Mouse (Mus musculus): ENCODE measurements at regions not wholly inside any gene's neighbourhood (a gene's known extent, or its start where the extent isn't known, plus 50 kb on each side); places are given as distances from the start of the nearest gene placed in this dataset.
A peak's percentile ranks its signal among the peaks of the same experiment; 100 is the strongest.

DNA sequence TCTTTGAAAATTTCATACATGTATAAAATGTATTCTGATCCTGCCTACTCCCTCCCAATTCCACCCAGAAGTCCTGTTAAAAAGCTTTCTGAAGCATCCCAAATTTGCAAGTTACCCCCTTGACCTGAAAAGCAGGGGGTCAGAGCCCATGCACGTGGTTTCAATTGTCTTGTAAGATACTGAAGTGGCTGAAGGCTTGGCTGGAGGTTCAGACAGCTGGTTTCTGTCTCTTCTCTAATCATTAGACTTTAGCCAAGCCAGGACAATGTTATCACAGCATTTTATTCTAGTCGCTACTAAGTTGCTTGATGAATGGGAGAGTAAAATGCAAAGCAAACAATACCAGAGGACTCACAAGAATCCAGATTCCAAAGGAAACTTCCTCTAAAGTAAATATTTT, 1484.1 kb downstream of the 4930444P10Rik start:
- TF ChIP-seq MAFK (IDR thresholded peaks at IDR 0.05; ENCODE audit: borderline replicate concordance, low read depth, low read length) (no peak), USF1 (IDR thresholded peaks at IDR 0.05; ENCODE audit: low read depth, low read length) (no peak), NELFE (IDR thresholded peaks at IDR 0.05; ENCODE audit: low read depth, low read length) (no peak), BHLHE40 (IDR thresholded peaks at IDR 0.05; ENCODE audit: borderline replicate concordance, low read depth, low read length) (no peak), TCF12 (IDR thresholded peaks at IDR 0.05; ENCODE audit: low read depth, low read length) (no peak), POLR2AphosphoS5 (IDR thresholded peaks at IDR 0.05; ENCODE audit: borderline replicate concordance, low read depth, low read length) (no peak), E2F4 (IDR thresholded peaks at IDR 0.05; ENCODE audit: borderline replicate concordance, low read depth, low read length) (no peak), SIN3A (IDR thresholded peaks at IDR 0.05; ENCODE audit: low read length) (no peak), HCFC1 (IDR thresholded peaks at IDR 0.05; ENCODE audit: low read depth, low read length) (no peak), CHD2 (IDR thresholded peaks at IDR 0.05; ENCODE audit: low read length) (no peak), MXI1 (IDR thresholded peaks at IDR 0.05; ENCODE audit: low read depth, low read length) (no peak), ZC3H11A (IDR thresholded peaks at IDR 0.05; ENCODE audit: low read depth, low read length) (no peak), USF2 (IDR thresholded peaks at IDR 0.05; ENCODE audit: borderline replicate concordance in 1 of 2, insufficient read depth in 1 of 2, low read depth in 1 of 2, low read length in 2 of 2) (no peak), JUND (IDR thresholded peaks at IDR 0.05; ENCODE audit: low read depth, low read length) (no peak), MYC (IDR thresholded peaks at IDR 0.05; ENCODE audit: low read depth, low read length) (no peak), MEF2A (IDR thresholded peaks at IDR 0.05; ENCODE audit: extremely low read depth, insufficient replicate concordance, low read depth, low read length, poor library complexity, severe bottlenecking) (no peak), POLR2AphosphoS2 (IDR thresholded peaks at IDR 0.05; ENCODE audit: low read length) (no peak), ETS1 (IDR thresholded peaks at IDR 0.05; ENCODE audit: low read depth, low read length) (no peak), CHD1 (IDR thresholded peaks at IDR 0.05; ENCODE audit: low read depth, low read length) (no peak)
- no peaks in the 10 kb centered on the region for H3K36me3 ChIP-seq (ENCODE audit: control insufficient read depth in 1 of 2, insufficient read depth in 2 of 2, low read length in 2 of 2)
- DNase-seq (ENCODE audit: low read depth, low spot score): no peak
- H3K27ac ChIP-seq (ENCODE audit: control insufficient read depth, low read depth, low read length): no peak overlapping the region
- no peaks in the 10 kb centered on the region for H3K4me1 ChIP-seq (ENCODE audit: control insufficient read depth in 1 of 2, insufficient read depth in 2 of 2, low read length in 2 of 2)
- no peaks in the 10 kb centered on the region for H3K79me2 ChIP-seq (ENCODE audit: control insufficient read depth, insufficient read depth, low read length, poor library complexity)
- H3K4me3 ChIP-seq (ENCODE audit: control insufficient read depth in 1 of 2, insufficient read depth in 1 of 2, low read depth in 2 of 2, low read length in 2 of 2): no peak overlapping the region
- H3K9me3 ChIP-seq (replicated peaks; ENCODE audit: insufficient read depth, low read length): no peaks in the 10 kb centered on the region
- no peak overlapping the region for H3K9ac ChIP-seq (ENCODE audit: control insufficient read depth, low read depth, low read length, poor library complexity, severe bottlenecking)
- no peaks in the 10 kb centered on the region for H3K27me3 ChIP-seq (ENCODE audit: control insufficient read depth in 1 of 2, insufficient read depth in 2 of 2, low read length in 2 of 2)

DNA sequence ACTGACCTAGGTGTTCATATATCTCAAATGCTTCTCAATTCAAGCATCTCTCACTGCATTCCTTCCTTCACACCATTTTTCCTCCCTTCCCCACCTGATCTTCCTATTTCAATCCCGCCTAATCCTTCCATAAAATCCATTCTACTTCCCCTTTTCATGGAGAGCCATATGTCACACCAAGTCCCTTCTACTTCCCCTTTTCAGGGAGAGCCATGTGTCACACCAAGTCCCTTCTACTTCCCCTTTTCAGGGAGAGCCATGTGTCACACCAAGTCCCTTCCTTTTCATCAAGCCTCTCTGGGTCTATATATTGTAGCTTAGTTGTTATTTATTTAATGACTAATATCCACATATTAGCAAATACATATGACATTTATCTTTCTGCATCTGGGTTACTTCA, 1497.2 kb downstream of the 4930444P10Rik start:
- DNase-seq (ENCODE audit: low read depth, low spot score): peak; percentile 76

More for the DNA sequence above, 1497.2 kb downstream of the 4930444P10Rik start:
- H3K27me3 ChIP-seq (ENCODE audit: control insufficient read depth in 1 of 2, insufficient read depth in 2 of 2, low read length in 2 of 2): no peaks in the 10 kb centered on the region
- H3K9ac ChIP-seq (ENCODE audit: control insufficient read depth, low read depth, low read length, poor library complexity, severe bottlenecking): no peak overlapping the region
- H3K4me1 ChIP-seq (ENCODE audit: control insufficient read depth in 1 of 2, insufficient read depth in 2 of 2, low read length in 2 of 2): no peaks in the 10 kb centered on the region
- no peaks in the 10 kb centered on the region for H3K79me2 ChIP-seq (ENCODE audit: control insufficient read depth, insufficient read depth, low read length, poor library complexity)
- no peaks in the 10 kb centered on the region for H3K9me3 ChIP-seq (replicated peaks; ENCODE audit: insufficient read depth, low read length)
- TF ChIP-seq BHLHE40 (IDR thresholded peaks at IDR 0.05; ENCODE audit: borderline replicate concordance, low read depth, low read length) (no peak), ZNF384 (IDR thresholded peaks at IDR 0.05; ENCODE audit: low read depth, low read length) (no peak), JUND (IDR thresholded peaks at IDR 0.05; ENCODE audit: low read depth, low read length) (no peak), EP300 (IDR thresholded peaks at IDR 0.05; ENCODE audit: low read depth in 1 of 2, low read length in 2 of 2) (peak in 1 of 2 experiments; percentile 60; a peak in 1 of 4 replicates), MAFK (IDR thresholded peaks at IDR 0.05; ENCODE audit: borderline replicate concordance, low read depth, low read length) (no peak), MAX (IDR thresholded peaks at IDR 0.05; ENCODE audit: low read length) (peak; percentile 92), MYC (IDR thresholded peaks at IDR 0.05; ENCODE audit: low read depth, low read length) (peak; percentile 96), E2F4 (IDR thresholded peaks at IDR 0.05; ENCODE audit: borderline replicate concordance, low read depth, low read length) (no peak), POLR2AphosphoS5 (IDR thresholded peaks at IDR 0.05; ENCODE audit: borderline replicate concordance, low read depth, low read length) (no peak)
- H3K27ac ChIP-seq (ENCODE audit: control insufficient read depth, low read depth, low read length): no peak overlapping the region
- no peaks in the 10 kb centered on the region for H3K36me3 ChIP-seq (ENCODE audit: control insufficient read depth in 1 of 2, insufficient read depth in 2 of 2, low read length in 2 of 2)
- no peak overlapping the region for H3K4me3 ChIP-seq (ENCODE audit: control insufficient read depth in 1 of 2, insufficient read depth in 1 of 2, low read depth in 2 of 2, low read length in 2 of 2)

Data from MEL (cell line).